Mouse (Mus musculus) limb, embryonic 11.5 days (tissue): ENCODE measurements at regions not wholly inside any gene's neighbourhood (a gene's known extent, or its start where the extent isn't known, plus 50 kb on each side); places are given as distances from the start of the nearest gene placed in this dataset.

Experiments
- ATAC-seq: fragments of 200-750 bp; cut with Nextera tagmentation; 2 replicates; pipeline ENCODE4 v1.8.0; 2017; ENCODE audit warnings: low read depth; ENCODE audit not compliant: insufficient number of reproducible peaks, low FRiP score, low TSS enrichment
- DNase-seq: peaks from one replicate; pipeline ENCODE4 v3.0.0-alpha.2; 2015; ENCODE audit warnings: low spot score
- H3K27ac ChIP-seq: fragments of 300-500 bp; sonication (generic); replicated peaks from 2 replicates; pipeline ENCODE4 v1.5.1; 2014; ENCODE audit warnings: low read depth, mild to moderate bottlenecking, low read length
- H3K27me3 ChIP-seq: fragments of 300-500 bp; sonication (generic); 2 replicates; pipeline ENCODE4 v1.6.1; 2014; ENCODE audit warnings: mild to moderate bottlenecking, low read length, mixed read lengths; ENCODE audit not compliant: control insufficient read depth, insufficient read depth
- H3K36me3 ChIP-seq: fragments of 300-500 bp; sonication (generic); 2 replicates; pipeline ENCODE4 v1.6.1; 2014; ENCODE audit warnings: mild to moderate bottlenecking, low read length, moderate library complexity, mixed read lengths; ENCODE audit not compliant: control insufficient read depth, insufficient read depth
- H3K4me1 ChIP-seq: fragments of 300-500 bp; sonication (generic); 2 replicates; pipeline ENCODE4 v1.6.1; 2014; ENCODE audit warnings: low read length, mixed read lengths; ENCODE audit not compliant: control insufficient read depth, insufficient read depth
- H3K4me2 ChIP-seq: fragments of 300-500 bp; sonication (generic); 2 replicates; pipeline ENCODE4 v1.6.1; 2014; ENCODE audit warnings: low read depth, mild to moderate bottlenecking, moderate library complexity; ENCODE audit not compliant: severe bottlenecking
- H3K4me3 ChIP-seq: fragments of 300-500 bp; sonication (generic); 2 replicates; pipeline ENCODE4 v1.5.1; 2014; ENCODE audit warnings: low read depth, low read length
- H3K9ac ChIP-seq: fragments of 300-500 bp; sonication (generic); 2 replicates; pipeline ENCODE4 v1.6.1; 2014; ENCODE audit warnings: mild to moderate bottlenecking, low read length
- H3K9me3 ChIP-seq: fragments of 300-500 bp; sonication (generic); 2 replicates; pipeline ENCODE4 v1.6.1; 2016; ENCODE audit warnings: low read length; ENCODE audit not compliant: control insufficient read depth
- WGBS: fragments of 180-500 bp; shearing (Covaris S2); extraction: QIAGEN DNeasy Blood & Tissue Kit; methylation state at CpG from one replicate; pipeline ENCODE4 v1.1.7; 2014; 5-methylcytosine and 5-hydroxymethylcytosine counted together

DNA sequence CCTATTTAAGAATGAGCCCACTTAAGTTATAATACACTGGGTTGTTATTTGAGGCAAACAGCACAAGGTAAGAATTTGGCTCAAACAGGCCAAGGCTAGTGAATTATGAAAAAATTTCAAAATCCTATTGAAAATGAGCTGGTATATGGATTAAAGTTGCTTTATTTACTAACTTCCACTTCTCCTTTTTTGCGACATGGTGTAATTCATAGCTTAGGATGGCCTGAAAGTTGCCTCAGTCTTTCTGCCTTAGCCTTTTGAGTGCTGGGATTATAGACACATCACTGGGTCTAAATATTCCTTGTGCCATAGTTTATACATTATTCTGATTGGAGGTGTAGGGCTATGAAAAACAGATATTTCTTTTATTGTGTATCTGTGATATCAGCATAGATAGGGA is 81.9 kb downstream of the Edem1 start:
- ATAC-seq (no peak), DNase-seq (no peak)
- H3K4me1 ChIP-seq = no peaks in the 10 kb centered on the region
- H3K36me3 ChIP-seq = no peaks in the 10 kb centered on the region
- no peaks in the 10 kb centered on the region for H3K27me3 ChIP-seq
- no peak overlapping the region for H3K27ac ChIP-seq
- no peak overlapping the region for H3K4me3 ChIP-seq
- no peak overlapping the region for H3K9ac ChIP-seq
- 94% methylated on average over 1 of the region's 1 CpGs for WGBS
- no peak overlapping the region for H3K4me2 ChIP-seq
- no peaks in the 10 kb centered on the region for H3K9me3 ChIP-seq

DNA sequence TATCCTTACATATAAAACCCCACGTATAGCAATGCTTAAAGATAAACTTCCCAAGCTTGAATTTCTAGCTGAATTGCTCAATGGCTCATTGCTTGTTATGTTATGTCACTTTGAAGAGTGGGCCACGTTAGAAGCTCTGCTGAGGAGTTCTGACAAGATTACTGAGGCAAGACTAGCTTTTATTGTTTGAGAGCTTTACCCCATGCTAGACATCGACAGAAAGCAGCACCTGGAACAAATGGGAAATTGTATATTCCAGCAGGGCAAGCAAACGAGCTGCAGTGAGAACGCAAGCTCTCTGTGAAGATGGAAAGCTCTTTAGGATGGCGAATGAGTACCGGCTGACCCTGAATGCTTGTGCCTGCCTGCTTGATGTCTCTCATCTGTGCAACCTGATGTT is 84.1 kb downstream of the Edem1 start:
- no peak overlapping the region for H3K9ac ChIP-seq
- WGBS = 49% methylated on average over 7 of the region's 7 CpGs
- ATAC-seq (no peak), DNase-seq (no peak)
- no peaks in the 10 kb centered on the region for H3K27me3 ChIP-seq
- no peaks in the 10 kb centered on the region for H3K9me3 ChIP-seq
- H3K4me2 ChIP-seq = no peak overlapping the region
- H3K27ac ChIP-seq = no peak overlapping the region
- H3K4me3 ChIP-seq = no peak overlapping the region
- no peaks in the 10 kb centered on the region for H3K36me3 ChIP-seq
- H3K4me1 ChIP-seq = no peaks in the 10 kb centered on the region

DNA sequence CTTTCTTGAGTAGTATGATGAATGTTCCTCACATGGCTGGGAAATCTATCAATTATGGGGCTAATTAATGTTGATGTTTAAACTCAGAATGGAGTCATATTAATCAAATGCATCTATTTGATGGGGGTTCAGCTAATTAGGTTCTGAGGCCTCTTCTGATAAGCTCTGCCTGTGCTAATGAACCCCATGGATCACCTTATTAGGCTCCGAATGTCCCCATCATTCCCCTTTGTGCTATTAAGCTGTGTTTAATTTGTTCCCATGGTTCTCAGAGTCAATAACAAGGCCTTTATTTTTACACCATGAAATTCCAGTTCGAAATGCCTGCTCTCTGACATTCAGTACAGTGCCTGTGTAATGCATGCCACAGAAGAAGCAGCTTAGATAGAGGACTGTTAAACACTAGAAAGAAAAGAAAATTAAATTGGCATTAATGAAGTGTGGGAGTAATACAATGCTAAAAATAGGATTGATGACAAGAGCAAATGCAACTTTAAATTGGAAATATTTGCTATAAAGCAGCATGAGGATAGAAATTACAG is 91.0 kb downstream of the Edem1 start:
- 45% methylated on average over 2 of the region's 2 CpGs for WGBS
- no peaks in the 10 kb centered on the region for H3K36me3 ChIP-seq
- H3K4me3 ChIP-seq = no peak overlapping the region
- DNase-seq (no peak), ATAC-seq (no peak)
- no peaks in the 10 kb centered on the region for H3K4me1 ChIP-seq
- no peak overlapping the region for H3K27ac ChIP-seq
- H3K9ac ChIP-seq = no peak overlapping the region
- H3K9me3 ChIP-seq = no peaks in the 10 kb centered on the region
- no peaks in the 10 kb centered on the region for H3K27me3 ChIP-seq
- no peak overlapping the region for H3K4me2 ChIP-seq

DNA sequence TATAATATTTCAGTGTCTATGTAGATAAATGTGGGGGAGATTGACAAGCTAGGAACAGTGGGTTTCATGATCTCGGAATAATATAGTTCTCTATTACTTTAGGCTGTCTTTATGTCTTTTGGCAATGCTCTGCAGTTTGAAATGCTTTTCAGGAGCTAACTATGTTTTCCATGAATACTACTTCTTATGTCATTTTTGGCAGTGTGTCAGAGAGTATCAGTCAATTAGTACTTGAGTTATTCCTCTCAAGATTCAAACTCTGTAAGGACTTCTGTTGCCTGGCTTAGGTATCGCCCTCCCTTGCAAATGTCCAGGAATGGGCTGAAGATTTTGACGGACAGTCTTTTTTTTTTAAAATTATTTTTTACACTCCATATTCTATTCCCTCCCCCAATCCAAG is 92.7 kb downstream of the Edem1 start:
- no peak for ATAC-seq
- Histone ChIP-seq H3K9ac (no peak overlapping the region), H3K4me2 (no peak overlapping the region), H3K27ac (no peak overlapping the region), H3K9me3 (no peaks in the 10 kb centered on the region), H3K27me3 (no peaks in the 10 kb centered on the region), H3K4me1 (no peaks in the 10 kb centered on the region), H3K4me3 (no peak overlapping the region), H3K36me3 (no peaks in the 10 kb centered on the region)
- DNase-seq = no peak
- 91% methylated on average over 3 of the region's 3 CpGs for WGBS

DNA sequence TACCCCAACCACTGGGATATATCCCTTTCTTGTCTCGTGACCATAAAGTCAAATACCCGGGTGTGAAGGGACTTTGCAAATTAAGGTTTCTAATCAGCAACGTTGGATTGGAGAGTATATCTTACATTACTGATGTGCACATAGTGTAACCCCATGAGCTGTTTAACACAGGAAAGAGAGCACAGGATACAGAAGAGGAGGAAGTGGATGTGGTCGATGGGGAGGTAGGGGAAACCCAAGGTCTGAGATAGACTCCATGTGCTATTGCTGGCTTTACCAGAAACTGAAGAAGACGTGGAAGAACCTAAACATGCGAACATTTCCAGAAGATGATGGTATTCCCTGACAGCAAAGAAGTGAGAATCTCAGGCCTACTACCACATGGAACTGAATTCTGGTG is 94.1 kb downstream of the Edem1 start:
- Histone ChIP-seq H3K27me3 (no peaks in the 10 kb centered on the region), H3K4me3 (no peak overlapping the region), H3K27ac (no peak overlapping the region), H3K9ac (no peak overlapping the region), H3K4me2 (no peak overlapping the region), H3K9me3 (no peaks in the 10 kb centered on the region), H3K4me1 (no peaks in the 10 kb centered on the region), H3K36me3 (no peaks in the 10 kb centered on the region)
- WGBS = 87% methylated on average over 6 of the region's 6 CpGs
- ATAC-seq (no peak), DNase-seq (no peak)

DNA sequence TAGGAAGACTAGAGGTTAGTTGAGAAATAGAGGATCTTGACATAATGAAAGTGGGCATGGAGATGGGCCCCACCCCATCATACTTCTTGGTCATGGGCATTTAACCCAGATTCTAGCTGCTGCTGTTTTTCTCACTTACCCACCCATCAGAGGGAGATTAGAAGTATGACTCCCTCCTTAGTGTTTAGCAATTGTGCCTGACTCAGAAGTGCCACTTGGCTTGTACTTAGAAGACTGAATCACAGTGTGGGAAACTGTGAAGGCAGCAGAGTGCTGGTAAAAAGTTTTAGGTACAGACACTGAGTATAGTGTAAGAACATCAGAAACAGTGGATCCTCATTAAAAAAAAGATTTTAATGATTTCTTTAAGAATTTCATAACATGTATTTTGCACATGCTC is 100.5 kb downstream of the Edem1 start:
- Histone ChIP-seq H3K27me3 (no peaks in the 10 kb centered on the region), H3K9ac (no peak overlapping the region), H3K27ac (no peak overlapping the region), H3K4me1 (no peaks in the 10 kb centered on the region), H3K9me3 (no peaks in the 10 kb centered on the region), H3K4me3 (no peak overlapping the region), H3K36me3 (no peaks in the 10 kb centered on the region), H3K4me2 (no peak overlapping the region)
- DNase-seq = no peak
- ATAC-seq = no peak

DNA sequence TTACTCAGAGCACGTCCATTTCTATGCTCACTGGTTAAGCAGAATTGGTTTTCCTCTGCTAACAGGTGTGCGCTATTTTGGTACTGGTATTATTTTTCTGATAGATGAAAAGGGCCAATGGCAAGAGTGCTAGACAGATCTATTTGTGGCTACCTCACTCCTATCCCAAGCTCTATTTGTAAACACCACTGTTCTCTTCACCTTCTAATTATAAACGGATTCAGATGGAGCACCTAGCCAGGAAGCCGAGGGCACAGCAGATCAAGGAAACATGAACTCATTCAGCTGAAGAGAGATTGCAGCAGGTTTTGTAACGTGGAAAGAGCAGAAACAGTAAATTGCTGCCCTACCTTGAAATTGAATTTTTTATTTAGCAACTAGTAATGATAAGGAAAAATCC is 110.2 kb downstream of the Edem1 start:
- H3K4me2 ChIP-seq = no peak overlapping the region
- no peak for DNase-seq
- no peak overlapping the region for H3K9ac ChIP-seq
- H3K9me3 ChIP-seq = no peaks in the 10 kb centered on the region
- H3K4me3 ChIP-seq = no peak overlapping the region
- 78% methylated on average over 5 of the region's 5 CpGs for WGBS
- H3K36me3 ChIP-seq = no peaks in the 10 kb centered on the region
- no peak for ATAC-seq
- no peaks in the 10 kb centered on the region for H3K27me3 ChIP-seq
- H3K4me1 ChIP-seq = no peaks in the 10 kb centered on the region
- no peak overlapping the region for H3K27ac ChIP-seq

DNA sequence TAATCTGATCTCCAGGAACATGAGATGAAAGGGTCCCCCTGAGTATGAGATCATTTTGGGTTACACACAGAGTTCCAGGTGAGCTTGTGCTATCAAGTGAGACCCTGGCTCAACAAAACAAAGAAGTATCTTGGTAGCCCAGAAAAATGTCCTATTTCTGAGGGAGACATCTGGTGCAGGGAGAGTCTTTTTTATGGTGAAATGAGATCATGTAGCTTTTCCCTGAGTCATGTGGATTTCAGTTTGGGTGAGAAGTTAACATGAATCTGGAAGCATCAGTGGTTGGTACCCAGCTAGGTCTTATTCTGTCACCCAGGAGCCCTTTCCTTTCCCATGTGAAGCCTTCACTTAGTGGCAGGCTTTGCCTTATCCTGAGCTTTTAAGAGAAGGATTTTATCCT is 113.8 kb downstream of the Edem1 start:
- Histone ChIP-seq H3K4me2 (no peak overlapping the region), H3K9ac (no peak overlapping the region)
- no peak for ATAC-seq

DNA sequence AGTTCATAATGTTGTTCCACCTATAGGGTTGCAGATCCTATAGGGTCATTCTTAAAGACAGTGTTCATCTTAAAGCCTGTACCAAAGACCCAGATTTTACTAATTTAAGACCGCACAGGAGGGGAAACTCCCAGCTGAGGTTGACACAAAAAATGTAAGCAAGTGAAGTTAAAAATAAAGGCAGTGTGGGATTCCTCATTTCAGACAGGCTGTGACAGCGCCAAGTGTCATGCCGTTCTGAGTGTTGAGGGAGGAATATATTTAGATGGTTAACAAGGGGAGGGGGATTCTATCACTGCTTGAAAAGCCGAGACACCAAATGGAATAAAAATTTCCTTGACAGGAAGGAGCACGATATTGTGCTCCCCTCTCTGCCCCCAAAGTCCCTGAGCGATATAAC is 123.9 kb downstream of the Edem1 start:
- Histone ChIP-seq H3K27me3 (no peaks in the 10 kb centered on the region), H3K4me2 (no peak overlapping the region), H3K27ac (no peak overlapping the region), H3K9ac (no peak overlapping the region), H3K36me3 (no peaks in the 10 kb centered on the region), H3K4me3 (no peak overlapping the region), H3K4me1 (no peaks in the 10 kb centered on the region), H3K9me3 (no peaks in the 10 kb centered on the region)
- ATAC-seq = no peak
- DNase-seq = no peak
- WGBS = 90% methylated on average over 6 of the region's 6 CpGs

More for the DNA sequence above, 113.8 kb downstream of the Edem1 start:
- Histone ChIP-seq H3K4me3 (no peak overlapping the region), H3K9me3 (no peaks in the 10 kb centered on the region), H3K36me3 (no peaks in the 10 kb centered on the region), H3K27ac (no peak overlapping the region), H3K27me3 (no peaks in the 10 kb centered on the region), H3K4me1 (no peaks in the 10 kb centered on the region)
- no peak for DNase-seq
